Mouse (Mus musculus) heart, postnatal 14 days (tissue): Measurements from ENCODE around the gene Trim61. TPM values are rescaled to one million over a fixed set of nuclear protein-coding genes. Genes with fewer than 3 reads are reported as not detected.
"Not testable (repeated sequence)": the region's sequence is repeated elsewhere in the genome, so short reads cannot be mapped to it uniquely, and the experiment has no call there.

ENCODE experiments used
- DNase-seq, 2 experiments: peaks; one replicate each; pipeline ENCODE4 v3.0.0; 2021 to 2022
- intact Hi-C: fragments of 180-260 bp; cut with DNase I; formaldehyde crosslinking; loops from one replicate; pipeline ENCODE4 v1.15.1; 2025
- long read RNA-seq, 2 experiments: library from polyadenylated mRNA; stranded (forward); transcript quantifications; one replicate each; pipeline ENCODE4 v2.0.0; 2021
- total RNA-seq, 2 experiments: library from RNA; stranded (reverse); gene quantifications; 2 replicates each; pipeline ENCODE4 v1.2.3; 2021

Gene Trim61
- total RNA-seq: not detected
- long read RNA-seq, experiment 1: 0 reads
- long read RNA-seq, experiment 2: 0 reads

DNA sequence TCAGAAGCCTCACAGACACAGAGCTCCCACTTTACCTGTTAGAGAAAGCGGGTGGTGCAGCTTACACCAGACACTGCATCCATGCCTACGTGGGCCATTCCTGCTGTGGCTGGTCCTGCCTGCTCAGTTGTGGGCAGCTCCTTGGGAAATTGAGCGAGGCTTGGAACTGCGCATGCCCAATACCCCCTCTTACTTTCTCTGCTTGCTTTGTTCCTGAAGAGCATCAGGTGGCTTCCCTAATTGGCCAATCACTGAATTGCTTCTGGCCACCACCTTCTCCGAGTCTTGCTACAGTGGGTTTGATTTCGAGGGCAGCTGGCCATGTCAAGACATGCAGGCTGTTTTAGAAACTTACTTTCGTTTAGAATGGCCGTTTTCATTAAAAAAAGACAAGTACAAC, at the start of gene Trim61, which contains the start of gene Trim60:
Trim61 (minus strand) TSS at position 101 of the 400 bp plus-strand sequence.
Trim60 (minus strand) TSS at position 162 of the 400 bp plus-strand sequence.
- DNase-seq: no peak
- intact Hi-C loops: no loop called here

DNA sequence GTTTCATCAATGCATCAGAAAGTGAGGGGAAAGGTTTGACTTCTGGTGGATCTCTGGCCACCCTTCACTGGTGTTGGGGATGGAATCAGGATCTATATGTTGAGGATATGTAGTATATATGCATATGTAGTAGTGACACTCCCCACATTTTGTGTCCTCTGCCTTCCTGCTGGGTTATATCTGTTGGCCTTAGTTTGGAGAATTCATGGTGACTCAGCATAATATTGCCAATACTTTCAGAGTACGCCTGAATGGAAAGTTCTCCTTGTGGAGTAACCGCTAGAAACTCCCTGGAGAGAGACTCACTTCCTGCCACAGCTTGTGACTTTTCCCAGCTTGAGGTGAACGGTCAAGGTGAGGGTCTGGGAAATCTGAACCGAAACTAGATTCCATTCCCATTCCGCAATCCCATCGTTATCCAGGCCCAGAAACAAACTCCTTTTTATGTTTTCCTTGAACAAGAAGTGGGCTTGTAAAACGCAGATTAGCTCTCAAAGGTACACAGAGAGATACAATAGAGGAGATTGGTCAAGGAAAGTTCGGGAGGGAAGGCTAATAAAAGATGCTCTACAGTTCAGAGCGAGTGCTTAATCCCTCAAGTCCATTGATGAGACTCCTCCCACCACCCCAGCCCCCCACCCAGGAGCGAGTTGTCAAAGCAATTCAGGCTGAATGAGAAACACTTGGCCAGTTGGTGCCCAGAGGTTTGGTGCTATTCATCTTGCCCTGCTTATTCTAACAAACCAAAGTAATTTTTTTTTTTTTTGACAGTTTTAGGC, 49.6 kb upstream of the Trim61 start:
- intact Hi-C loops: no loop called here
- DNase-seq: no peak

DNA sequence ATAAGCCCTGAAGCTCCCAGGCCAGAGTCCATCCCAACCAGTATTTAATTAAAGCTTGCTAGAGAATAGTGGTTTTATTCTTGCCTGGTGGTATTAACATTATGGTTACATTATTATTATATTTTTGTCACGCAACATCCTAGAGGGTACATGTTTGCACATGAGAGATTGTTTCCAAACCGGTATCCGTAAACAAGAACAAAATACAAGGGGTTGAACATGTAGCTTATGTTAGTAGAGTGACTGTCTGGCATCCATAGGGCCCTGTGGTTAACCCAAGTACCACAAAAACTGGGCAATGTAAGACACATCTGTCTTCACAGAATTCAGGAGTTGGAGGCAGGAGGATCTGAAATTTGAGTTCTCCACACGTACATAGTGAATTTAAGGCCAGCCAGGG, 48.7 kb upstream of the Trim61 start:
- DNase-seq: no peak
- intact Hi-C loops: no loop called here

DNA sequence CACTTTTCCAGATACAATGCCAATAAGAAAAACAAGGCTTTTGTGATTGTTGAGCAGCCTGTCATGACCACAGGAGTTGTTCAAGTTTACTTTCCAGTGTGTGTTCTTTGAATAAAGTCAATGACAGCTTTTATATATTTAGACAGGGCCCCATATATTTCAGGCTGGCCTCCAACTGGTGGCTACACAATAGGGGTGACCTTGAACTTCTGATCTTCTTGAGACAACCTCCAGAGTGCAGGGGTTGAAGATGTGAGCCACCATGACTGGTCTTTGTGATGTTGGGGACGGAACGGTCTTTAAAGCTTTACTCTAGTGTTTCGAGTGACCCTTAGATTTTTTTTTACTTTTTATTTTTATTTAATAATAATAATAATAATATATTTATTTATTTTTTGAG, 47.3 kb upstream of the Trim61 start:
- intact Hi-C loops: no loop called here
- DNase-seq: no peak

DNA sequence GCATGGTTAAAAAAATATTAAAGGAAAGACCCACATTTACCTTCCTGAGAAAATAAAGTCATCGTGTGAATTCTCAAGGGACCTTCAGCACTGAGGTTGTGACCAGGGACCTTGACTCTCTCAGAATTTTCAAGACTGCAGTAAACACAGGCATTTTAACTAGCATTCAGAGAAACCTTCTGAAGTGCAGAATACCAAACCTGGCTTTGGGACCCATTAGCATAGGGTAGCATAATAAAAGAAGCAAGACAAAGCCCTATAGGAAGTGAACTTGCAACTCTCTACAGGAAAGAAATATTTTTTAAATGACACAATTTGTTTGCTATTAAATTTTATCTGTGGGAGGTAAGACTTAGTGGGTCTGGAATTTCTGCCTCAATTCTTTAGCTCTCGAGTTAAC, 45.7 kb upstream of the Trim61 start:
- DNase-seq: no peak
- intact Hi-C loops: no loop called here

DNA sequence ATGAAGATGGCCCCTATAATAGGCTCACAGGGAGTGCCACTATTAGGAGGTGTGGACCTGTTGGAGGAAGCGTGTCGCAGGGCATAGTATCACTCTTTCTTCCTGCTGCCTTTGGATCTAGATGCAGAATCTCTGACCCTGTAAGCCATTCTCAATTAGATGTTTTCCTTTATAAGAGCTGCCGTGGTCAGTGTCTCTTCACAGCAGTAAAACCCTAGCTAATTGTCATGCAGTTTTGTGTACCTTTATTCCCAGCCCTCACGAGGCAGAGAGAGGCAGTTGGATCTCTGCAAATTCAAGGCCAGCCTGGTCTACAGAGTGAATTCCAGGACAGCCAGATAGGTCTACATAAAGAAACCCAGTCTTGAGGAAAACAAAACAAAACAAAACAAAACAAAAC, 43.9 kb upstream of the Trim61 start:
- no peak for DNase-seq
- intact Hi-C loops: no loop called here

DNA sequence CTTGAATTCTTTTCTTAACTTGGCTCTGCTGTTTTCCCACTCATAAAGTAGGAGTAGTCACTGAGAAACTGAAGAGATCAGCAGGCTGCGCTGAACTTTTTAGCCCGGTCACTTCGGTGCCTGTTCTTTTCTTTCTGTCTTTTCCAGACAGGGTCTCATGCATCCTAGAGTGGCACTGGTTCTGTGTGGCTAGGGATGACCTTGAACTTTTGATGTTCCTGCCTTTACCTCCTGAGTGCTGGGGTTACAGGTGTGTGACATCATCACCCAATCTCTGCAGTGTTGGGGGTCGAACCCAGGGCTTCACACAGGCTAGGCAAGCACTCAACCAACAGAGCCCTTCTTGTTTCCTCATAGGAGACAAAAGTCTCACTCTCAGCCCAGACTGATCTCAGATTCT, 38.4 kb upstream of the Trim61 start:
- no peak for DNase-seq
- intact Hi-C loops: no loop called here

DNA sequence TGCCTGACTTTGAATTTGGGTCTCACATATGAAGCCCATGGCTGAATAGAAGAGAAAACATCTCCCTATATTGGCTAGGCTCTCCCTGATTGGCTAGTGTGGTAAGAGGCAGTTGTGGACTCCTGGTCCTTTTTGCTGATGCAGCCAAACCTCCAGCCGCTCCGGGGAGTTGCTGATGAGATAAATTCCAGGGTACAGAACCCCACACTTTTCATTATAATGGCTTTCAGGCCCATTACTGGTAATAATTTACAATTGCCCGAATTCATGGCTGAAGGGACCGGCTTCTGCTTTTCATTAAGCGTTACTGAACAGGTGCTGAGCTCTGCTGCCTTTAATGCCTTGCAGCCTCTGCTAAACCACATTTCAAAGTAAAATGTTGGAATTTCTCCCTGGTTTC, 35.6 kb upstream of the Trim61 start:
- intact Hi-C loops: no loop called here
- DNase-seq: no peak

DNA sequence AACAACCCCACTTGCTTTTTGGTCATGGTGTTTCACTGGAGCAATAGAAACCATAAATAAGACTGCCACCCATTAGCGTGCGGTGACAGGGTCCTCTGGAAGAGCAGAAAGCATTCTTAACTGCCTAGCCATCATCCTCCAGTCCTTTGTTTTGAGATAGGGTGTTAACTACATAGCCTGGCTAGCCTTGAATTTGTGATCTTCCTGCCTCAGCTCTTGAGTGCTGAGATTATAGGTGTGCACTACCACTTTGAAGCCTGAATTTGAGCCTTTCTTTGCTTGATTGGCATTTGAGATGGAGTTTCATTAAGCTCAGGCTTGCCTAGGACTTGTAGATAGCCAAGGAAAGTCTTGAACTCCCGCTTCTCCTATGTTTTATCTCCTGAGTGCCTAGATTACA, 35.2 kb upstream of the Trim61 start:
- no peak for DNase-seq
- intact Hi-C loops: no loop called here

DNA sequence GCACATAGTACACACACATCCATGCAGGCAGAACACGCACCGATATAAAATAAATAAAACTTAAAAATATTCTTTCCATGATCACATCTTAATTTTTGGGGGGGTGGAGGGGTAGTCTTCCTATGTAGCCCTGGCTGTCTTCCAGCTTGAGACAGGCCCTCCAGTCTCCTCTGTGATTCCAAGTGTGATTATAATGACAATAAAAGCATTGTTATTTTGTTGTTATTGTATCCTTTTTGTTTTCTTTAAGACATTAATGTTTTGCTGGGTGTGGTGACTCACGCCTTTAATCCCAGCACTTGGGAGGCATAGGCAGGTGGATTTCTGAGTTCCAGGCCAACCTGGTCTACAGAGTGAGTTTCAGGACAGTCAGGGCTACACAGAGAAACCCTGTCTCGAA, 29.5 kb upstream of the Trim61 start:
- DNase-seq: no peak
- intact Hi-C loops: no loop called here

DNA sequence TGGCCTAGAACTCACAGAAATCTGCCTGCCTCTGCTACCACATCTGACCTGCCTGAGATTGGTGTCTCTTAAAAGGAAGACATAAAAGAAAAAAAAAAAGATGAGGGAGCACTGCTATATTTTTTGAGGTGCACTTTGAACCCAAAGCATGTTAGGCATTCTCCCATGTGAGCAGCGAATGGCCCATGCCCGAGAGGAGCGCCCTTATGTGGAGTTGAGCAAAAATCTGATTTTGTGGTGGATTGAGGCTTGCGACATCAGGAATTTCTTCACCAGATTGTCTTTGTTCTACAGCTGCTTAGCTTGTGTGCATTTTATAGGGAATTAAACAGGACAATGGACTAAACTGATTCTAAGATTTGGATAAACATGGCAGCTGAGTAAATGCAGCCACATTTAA, 28.9 kb upstream of the Trim61 start:
- intact Hi-C loops: no loop called here
- DNase-seq: no peak

DNA sequence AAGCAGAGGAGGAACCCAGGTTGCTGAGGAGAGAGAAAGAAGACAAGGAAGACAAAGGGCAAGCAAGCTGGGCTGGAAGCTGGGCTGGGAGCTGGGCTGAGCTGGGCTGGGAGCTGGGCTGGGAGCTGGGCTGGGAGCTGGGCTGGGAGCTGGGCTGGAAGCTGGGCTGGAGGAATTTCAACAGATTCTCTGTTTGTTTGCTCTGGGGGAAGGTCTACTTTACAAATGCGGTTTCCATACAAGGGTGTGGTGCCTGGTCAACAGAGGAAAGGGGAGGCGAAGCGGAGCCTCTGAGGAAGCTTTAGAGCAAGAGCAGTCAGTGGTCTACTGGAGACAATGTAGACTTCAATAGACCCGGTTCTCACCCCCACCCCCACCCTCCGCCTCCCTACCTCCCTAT, 28.2 kb upstream of the Trim61 start:
- no peak for DNase-seq
- intact Hi-C loops: no loop called here

DNA sequence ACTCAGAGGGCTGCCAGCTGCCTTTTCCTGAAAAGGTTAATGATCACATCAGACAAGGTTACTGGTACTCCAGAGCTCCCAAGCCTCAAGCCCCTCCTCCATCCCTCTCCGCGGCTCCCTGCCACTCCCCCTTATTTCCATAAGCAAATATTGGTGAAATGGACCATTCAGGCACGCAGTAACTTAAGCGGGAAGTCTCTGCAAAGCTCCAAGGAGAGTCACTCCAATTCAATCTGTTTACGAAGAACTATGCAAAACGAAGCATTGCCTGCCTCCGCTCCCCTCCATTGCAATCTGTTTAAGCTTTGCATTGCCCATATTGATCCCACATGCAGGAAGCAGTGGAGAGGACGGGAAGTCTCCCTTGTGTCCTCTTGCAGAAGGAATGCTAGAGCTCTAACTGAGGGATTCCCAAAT, 18.8 kb upstream of the Trim61 start, which contains the start of gene Apela:
Apela (minus strand) TSS at position 220 of the 417 bp plus-strand sequence.
- intact Hi-C loops: no loop called here
- peak in 1 of 2 experiments; percentile 1 for DNase-seq

DNA sequence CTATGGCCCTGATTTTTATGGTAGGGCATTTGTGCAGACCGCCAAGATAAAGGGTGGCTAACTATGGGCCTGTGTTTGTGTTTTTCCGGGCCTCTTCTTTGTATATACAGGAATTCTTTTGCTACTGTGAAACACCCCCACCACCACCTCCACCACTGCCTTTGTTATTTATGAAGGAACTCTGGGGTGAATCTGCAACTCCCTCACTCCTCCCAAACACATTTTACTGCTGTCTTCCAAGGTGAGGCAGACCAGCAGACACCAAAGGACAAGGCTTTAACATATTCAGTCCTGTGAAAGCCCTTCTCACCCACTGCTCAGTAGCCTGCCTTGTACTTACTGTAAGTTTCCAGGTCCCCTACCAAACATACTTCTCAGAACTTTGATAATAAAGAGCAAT, 15.8 kb upstream of the Trim61 start:
- DNase-seq: no peak
- intact Hi-C loops: no loop called here

DNA sequence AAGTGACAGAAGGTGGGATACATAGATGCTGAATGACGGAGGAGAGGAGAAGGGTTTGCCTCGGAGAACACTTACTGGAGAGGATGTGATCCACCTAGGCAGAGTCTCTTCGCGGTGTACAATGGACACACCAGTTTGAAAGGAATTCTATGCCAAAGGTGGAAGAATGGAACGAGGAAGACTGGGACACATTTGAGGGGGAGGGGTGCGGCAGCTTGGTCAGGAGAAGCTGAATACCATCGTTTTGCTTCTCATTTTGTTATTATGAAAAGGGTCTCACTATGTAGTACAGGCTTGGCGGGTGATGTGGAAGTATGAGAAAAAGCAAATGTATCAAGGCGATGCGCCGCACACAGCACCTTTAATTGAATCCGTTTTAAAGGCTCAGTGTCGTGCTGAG, 14.7 kb upstream of the Trim61 start:
- intact Hi-C loops: no loop called here

DNA sequence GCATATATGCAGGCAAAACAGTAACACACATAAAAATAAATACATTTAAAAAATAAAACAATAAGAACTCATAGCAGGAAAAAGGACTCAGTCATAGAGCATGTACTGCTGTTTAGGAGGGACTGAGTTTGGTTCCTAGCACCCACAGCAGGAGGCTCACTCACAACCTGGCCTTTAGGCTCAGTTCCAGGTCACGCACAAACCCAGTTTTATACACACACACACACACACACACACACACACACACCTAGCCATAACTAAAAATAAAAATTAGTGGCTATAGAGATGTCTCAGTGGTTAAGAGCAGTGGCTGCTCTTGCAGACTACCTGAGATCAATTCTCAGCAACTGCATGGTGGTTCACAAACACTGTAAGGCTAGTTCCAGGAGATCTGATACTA, 13.8 kb upstream of the Trim61 start:
- intact Hi-C loops: no loop called here

More for the DNA sequence above, 14.7 kb upstream of the Trim61 start:
- no peak for DNase-seq

DNA sequence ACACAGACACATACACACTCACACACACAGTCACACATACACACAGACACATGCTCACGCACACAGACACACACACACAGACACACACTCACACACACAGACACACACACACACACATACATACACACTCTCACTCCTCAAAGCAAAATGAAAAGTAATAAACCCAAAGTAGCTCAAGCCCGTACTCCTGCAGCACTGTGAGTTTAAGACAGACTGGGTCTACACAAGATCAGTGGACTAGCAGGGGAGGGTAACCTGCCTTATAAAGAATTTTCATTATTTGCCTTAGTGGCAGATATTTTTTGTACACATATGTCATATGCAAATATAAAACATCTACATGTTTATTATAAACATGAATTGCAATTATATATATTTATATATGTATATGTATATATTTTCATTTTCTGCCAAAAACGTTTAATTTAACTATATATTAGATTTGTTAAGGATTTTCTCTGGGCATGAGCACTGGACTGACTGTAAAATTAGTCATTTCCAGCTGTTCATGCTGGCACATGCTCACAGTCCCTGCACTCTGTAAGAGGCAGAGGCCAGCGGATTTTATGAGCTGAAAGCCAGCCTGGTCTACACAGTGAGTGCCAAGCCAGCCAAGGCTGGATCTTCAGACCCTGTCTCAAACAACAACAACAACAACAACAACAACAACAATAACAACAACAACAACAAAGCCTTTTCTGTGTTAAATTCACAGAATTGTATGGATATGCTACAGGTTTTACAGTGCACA, 12.6 kb upstream of the Trim61 start:
- intact Hi-C loops: no loop called here
- no peak for DNase-seq

More for the DNA sequence above, 13.8 kb upstream of the Trim61 start:
- no peak for DNase-seq

DNA sequence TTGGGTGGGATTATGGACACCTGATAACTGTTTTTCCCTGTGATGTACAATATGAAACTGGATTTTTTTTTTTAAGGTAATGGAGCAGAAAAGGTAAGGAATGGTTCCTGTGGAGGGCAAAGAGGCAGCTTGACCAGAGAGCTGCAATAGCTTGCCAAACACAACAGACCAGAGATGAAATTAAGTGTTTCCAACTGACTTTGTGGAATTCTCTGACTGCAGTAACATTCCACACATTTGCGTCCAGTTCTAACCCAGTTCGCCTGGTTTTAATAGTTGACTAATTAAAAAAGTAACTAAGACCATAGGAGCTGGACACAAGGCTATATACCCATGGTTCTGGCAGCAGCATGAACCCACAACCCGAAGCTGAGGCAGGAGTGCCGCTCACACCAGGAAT, 11.5 kb upstream of the Trim61 start:
- no peak for DNase-seq
- intact Hi-C loops: no loop called here

DNA sequence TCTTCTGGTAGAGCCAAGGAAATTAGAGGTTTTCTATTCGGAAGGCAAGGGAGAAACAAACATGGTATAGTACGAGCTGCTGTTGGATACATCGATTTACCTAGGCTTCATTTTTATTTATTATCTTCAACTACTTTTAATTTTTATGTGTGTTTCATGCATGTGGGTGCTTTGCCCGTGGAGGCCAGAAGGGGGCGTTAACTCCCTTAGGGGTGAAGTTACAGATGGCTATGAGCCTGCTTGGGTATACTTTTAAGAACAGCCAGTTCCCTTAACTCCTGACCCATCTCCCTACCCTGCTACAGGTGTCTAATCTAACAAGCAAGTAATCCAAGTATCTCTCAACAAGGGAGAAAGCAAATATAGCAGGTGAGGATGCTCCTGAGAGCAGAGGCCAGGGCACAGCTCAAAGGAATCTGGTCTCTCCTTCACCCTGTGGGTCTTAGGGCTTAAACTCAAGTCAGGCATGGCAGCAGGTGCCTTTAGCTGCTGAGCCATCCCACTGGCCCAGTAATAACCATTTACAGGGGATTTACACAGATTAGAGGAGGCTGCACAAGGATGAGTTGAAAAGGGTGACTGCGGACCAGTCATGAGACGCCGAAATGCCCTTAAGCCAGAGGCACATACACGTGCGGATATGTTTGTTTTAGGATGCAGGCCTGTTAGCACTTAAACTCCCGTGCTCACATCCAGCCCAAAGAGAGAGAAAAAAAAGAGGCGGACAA, 10.8 kb upstream of the Trim61 start:
- DNase-seq: no peak
- intact Hi-C loops: no loop called here

DNA sequence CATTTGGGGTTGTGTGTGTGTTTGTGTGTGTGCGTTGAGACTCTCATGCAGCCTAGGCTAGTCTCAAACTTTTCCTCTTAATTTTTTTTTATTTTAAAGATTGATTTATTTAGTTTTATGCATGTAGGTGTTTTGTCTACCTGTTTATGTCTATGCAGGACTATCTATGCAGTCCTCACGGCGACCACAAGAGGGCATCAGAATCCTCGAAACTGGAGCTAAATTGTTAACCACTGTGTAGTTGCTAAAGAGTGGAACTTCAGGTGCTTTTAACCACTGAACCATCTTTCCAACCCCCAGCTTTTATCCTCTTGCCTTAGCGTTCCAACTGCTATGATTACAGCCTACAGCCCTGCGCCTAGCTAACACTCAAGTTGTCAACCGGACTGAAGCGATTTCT, 4.2 kb upstream of the Trim61 start:
- intact Hi-C loops: loop anchor here (1.0 kb wide), 1 partner anchor 88 kb away; no protein-coding TSS in a partner anchor
- DNase-seq: peak; percentile 50 to 71

DNA sequence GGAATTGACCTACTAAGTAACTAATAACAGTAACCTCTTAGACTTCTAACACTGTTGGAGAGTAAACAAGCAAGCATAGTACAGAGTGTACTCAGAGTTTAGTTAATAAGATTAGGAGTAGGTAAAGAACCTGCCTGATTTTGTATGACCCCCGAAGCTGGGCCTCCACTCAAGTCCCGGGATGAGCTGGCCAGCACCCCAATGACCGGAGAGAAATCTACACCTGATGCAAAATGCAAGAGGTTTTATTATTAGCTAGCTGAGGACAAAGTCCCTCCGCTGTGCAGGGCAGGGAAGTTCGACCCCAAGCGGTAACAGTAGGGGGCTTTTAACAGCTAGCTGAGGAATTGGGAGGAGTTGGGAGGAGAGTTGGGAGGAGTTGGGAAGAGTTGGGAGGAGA, 10.7 kb downstream of the Trim61 start:
- intact Hi-C loops, DNase-seq: not testable (repeated sequence)
